Mouse (Mus musculus) lung, adult 2 months (tissue): ENCODE data around the gene Ncapd2. TPM values are rescaled to one million over a fixed set of nuclear protein-coding genes. Genes with fewer than 3 reads are reported as not detected.
A peak's percentile ranks its signal among the peaks of the same experiment; 100 is the strongest.

Source experiments
- DNase-seq: peaks from one replicate; pipeline ENCODE4 v3.0.0; 2022
- H3K4me1 ChIP-seq: fragments of 200-500 bp; 2 replicates; pipeline ENCODE4 v1.6.1; 2011; ENCODE audit warnings: low read length; ENCODE audit not compliant: control insufficient read depth, insufficient read depth
- H3K4me3 ChIP-seq: fragments of 200-500 bp; replicated peaks from 2 replicates; pipeline ENCODE3; 2011; ENCODE audit warnings: low read depth, mild to moderate bottlenecking, control low read depth, low read length; ENCODE audit errors: extremely low read depth
- CTCF ChIP-seq: fragments of 200-500 bp; IDR thresholded peaks from 2 replicates; pipeline ENCODE4 v1.5.1; 2011; ENCODE audit warnings: mild to moderate bottlenecking, low read length, control low read depth; ENCODE audit not compliant: insufficient read depth
- POLR2A ChIP-seq: fragments of 200-500 bp; IDR thresholded peaks from 2 replicates; pipeline ENCODE4 v1.6.1; 2011; ENCODE audit warnings: low read depth, mild to moderate bottlenecking, control low read depth, low read length, borderline replicate concordance; ENCODE audit errors: extremely low read depth
- WGBS: fragments of 180-500 bp; shearing (Covaris S2); methylation state at CpG from one replicate; pipeline ENCODE4 v1.1.7; 2018; 5-methylcytosine and 5-hydroxymethylcytosine counted together
- polyA plus RNA-seq: library from polyadenylated mRNA; depleted of rRNA; stranded (reverse); fragments of >200 nt; gene quantifications from 2 replicates; pipeline ENCODE4 v1.2.3, GENCODE M21; 2012

The Ncapd2 gene
- polyA plus RNA-seq, 1 experiment: 34.2 TPM

- Histone ChIP-seq H3K4me3 (no peak overlapping the region), H3K4me1 (peaks cover 14% of the 10 kb centered on the region)
- no peak for DNase-seq
- no peak for TF ChIP-seq POLR2A
- 77% methylated on average over 9 of the region's 9 CpGs for WGBS
Observed at GRCm38 (mm10) chr6:125143904-125144303, 47.6 kb downstream of the Ncapd2 start.

- no peak for DNase-seq
- peaks cover 7% of the 10 kb centered on the region for H3K4me1 ChIP-seq
- H3K4me3 ChIP-seq: no peak overlapping the region
- TF ChIP-seq POLR2A: no peak
- TF ChIP-seq CTCF: no peak
- 72% methylated on average over 3 of the region's 3 CpGs for WGBS
Observed at GRCm38 (mm10) chr6:125143128-125143527, 48.4 kb downstream of the Ncapd2 start.

GRCm38 (mm10) chr6:125142436-125142835 lies 49.1 kb downstream of the Ncapd2 start:
- DNase-seq: no peak
- Histone ChIP-seq H3K4me3 (no peak overlapping the region), H3K4me1 (peaks cover 4% of the 10 kb centered on the region; the same call in 1 of the 2 replicates)
- TF ChIP-seq POLR2A (no peak), CTCF (no peak)
- 88% methylated on average over 8 of the region's 8 CpGs for WGBS

- no peak for TF ChIP-seq POLR2A
- no peak for TF ChIP-seq CTCF
- Histone ChIP-seq H3K4me3 (no peak overlapping the region), H3K4me1 (no peaks in the 10 kb centered on the region)
- no peak for DNase-seq
- 88% methylated on average over 7 of the region's 7 CpGs for WGBS
Observed at GRCm38 (mm10) chr6:125139747-125140146, 51.8 kb downstream of the Ncapd2 start.

GRCm38 (mm10) chr6:125137002-125137671 lies 54.4 kb downstream of the Ncapd2 start:
- Histone ChIP-seq H3K4me3 (no peak overlapping the region), H3K4me1 (peaks cover 4% of the 10 kb centered on the region)
- no peak for TF ChIP-seq POLR2A
- peak; percentile 45 for TF ChIP-seq CTCF
- peak; percentile 23 for DNase-seq
- WGBS: 88% methylated on average over 19 of the region's 19 CpGs

- no peak for TF ChIP-seq POLR2A
- no peak for TF ChIP-seq CTCF
- 4% methylated on average over 11 of the region's 11 CpGs for WGBS
- Histone ChIP-seq H3K4me3 (peak overlapping the region; percentile 85), H3K4me1 (peaks cover 4% of the 10 kb centered on the region)
- DNase-seq: no peak
Observed at GRCm38 (mm10) chr6:125132470-125132869, 59.0 kb downstream of the Ncapd2 start.

GRCm38 (mm10) chr6:125131302-125132156 lies 60.0 kb downstream of the Ncapd2 start, which contains the start of gene Nop2:
Gene Nop2 (plus strand): TSS chr6:125131909.
- peaks cover 4% of the 10 kb centered on the region for H3K4me1 ChIP-seq
- DNase-seq: peak; percentile 80
- TF ChIP-seq CTCF (no peak), POLR2A (peak; percentile 76; the same call in 1 of the 2 replicates)
- WGBS: under 1% methylated on average over 66 of the region's 66 CpGs
- H3K4me3 ChIP-seq: peak within 1 kb of the TSS; percentile 85

- H3K4me3 ChIP-seq: no peak overlapping the region
- H3K4me1 ChIP-seq: peaks cover 4% of the 10 kb centered on the region
- TF ChIP-seq CTCF (no peak), POLR2A (no peak)
- no peak for DNase-seq
- WGBS: 81% methylated on average over 20 of the region's 20 CpGs
Observed at GRCm38 (mm10) chr6:125129710-125130402, 61.6 kb downstream of the Ncapd2 start.

- WGBS: 86% methylated on average over 12 of the region's 12 CpGs
- DNase-seq: no peak
- Histone ChIP-seq H3K4me1 (peaks cover 4% of the 10 kb centered on the region), H3K4me3 (no peak overlapping the region)
- TF ChIP-seq CTCF: no peak
- no peak for TF ChIP-seq POLR2A
Observed at GRCm38 (mm10) chr6:125128724-125129123, 62.8 kb downstream of the Ncapd2 start.
